Mouse (Mus musculus): Measurements from ENCODE around the gene Myo18a.

Myo18a gene

DNA sequence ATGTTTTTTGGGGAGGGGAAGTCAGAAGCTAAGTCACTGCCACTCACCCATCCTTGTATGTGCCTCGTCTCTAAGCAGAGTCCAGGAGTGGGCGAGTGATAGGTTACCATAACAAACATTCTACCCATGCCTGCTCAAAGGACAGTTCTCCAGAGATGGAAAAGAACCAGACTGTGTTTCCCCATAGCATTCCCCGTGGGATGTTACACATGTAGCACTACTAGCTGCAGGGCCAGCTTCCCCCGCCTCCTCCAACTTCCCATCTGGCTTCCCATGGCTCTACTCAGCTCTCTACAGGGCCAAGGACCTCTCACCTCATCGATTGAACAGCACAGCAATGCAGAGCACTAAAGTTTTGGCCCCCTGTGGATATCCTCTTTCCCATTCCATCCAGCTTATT is 32.2 kb downstream of the Myo18a start:
- DNase-seq (ENCODE audit: low spot score in 2 of 2), result no peak

DNA sequence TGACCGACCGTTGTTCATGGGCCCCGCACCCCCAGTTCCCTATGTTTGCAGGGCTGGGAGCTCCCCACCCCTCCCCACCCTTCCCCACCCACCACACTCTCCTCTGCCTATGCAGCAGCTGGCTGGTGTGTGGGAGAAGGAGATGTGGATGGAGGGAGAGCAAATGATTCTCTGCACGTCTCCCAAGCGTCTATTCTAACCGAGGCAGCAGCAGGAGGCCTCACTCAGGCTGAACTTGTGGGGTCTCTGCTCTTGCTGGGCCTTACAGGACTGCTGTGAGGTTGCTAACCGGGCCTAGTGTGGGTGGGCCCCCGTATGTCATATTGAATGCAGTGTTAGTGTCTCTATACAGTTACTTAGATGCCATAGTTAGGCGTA is 37.4 kb downstream of the Myo18a start:
- DNase-seq (ENCODE audit: low spot score in 2 of 2), result no peak

DNA sequence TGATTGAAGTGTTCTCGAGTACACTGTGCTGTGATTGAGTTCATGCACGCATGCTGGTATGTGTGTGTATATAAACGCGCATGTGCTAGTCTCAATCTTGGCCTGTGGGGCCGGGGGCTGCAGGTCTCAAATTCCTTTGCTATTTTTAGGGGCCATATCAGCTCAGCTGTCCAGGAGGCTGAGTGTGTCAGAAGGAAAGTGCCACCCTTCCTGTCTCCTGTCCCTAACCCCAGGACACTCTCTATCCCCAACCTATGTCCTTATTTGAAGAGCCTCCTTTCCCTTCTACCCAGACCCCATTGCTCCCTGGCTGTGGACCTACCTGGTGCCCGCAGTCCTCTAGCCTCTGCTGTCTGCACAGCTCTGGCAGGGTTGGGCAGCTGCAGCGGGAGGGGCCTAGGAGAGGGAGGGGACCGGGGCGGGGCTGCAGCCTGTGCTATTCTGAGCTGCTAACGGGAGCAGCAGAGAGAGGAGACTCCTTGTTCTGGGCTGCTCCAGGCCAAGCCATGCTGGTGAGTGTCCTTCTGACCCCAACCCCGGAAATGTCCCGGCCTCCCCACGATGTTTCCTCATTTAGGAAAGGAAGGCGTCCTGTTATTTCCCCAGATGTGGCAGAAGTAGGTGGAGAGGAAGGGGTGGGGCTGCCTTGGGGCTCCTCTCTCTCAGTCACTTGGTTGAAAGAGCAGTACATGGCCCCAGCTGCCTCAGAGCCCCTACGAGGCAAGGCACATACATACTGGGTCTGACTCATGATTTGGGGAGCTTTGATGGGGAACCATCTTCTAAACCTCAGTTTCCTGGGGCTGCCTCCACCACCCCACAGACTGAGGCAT is 38.0 kb downstream of the Myo18a start:
- DNase-seq (ENCODE audit: low spot score in 2 of 2), result peak; percentile 90 to 94

DNA sequence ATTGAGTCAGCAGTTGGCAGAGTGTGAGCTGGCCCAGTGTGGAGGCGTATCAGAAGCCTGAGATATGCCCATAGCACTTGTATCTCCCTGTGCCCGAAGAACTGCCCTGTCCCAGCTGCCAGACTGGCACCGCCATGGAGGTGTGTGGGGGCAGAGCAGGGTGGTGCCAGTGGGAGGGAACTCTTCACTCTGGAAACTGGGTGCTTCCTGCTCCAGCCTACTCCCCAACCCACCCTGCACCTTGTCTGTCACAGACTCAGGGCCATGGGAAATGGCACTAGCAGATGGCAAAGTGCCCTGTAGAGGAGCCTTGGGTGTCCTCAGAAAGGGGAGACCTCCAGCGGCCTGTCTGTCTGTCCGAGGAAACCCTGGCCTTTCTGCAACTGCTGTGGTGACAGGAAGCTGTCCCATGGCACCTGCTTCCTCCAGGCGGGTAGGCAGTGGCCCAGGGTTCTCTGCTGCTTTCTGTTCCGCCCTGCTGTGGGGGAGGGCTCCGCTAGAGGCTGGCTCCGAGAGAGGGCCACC is 39.4 kb downstream of the Myo18a start:
- peak; percentile 65 to 78 for DNase-seq (ENCODE audit: low spot score in 2 of 2)

DNA sequence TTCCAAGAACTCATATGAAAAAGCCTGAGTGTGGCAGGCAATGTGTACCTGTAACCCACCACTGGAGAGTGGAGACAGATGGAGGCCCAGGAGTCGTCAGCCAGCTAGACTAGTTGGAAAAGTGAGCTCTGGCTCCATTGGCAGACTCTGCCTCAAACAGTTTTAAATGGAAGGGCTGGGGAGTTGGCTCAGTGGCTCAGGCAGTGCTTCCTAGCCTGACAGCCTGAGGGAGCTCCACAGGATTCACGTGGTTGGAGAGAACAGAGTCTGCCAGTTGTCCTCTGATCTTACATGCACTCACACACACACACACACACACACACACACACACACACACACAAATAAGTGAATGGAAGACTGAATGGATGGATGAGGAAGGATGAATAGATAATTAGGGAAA is 43.2 kb downstream of the Myo18a start:
- no peak for DNase-seq (ENCODE audit: low spot score in 2 of 2)

DNA sequence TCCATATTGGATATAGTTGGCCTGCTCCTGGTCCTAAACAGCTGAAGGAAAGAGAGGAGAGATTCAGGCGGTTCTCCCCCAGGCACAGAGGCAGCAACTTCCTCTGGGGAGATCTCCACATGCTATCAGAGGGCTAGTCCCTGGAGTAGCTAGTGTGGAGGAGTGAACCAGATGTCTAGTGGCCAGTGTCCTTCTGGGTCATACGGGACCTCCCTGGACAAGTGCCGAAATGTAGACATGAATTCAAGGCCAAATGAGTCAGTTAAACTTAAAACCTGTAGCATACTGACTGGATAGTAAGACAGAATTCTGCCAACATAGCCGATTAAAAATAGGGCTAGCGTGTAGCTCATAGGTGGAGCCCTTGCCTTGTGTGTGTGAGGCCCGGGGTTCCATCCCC is 43.8 kb downstream of the Myo18a start:
- no peak for DNase-seq (ENCODE audit: low spot score in 2 of 2)

DNA sequence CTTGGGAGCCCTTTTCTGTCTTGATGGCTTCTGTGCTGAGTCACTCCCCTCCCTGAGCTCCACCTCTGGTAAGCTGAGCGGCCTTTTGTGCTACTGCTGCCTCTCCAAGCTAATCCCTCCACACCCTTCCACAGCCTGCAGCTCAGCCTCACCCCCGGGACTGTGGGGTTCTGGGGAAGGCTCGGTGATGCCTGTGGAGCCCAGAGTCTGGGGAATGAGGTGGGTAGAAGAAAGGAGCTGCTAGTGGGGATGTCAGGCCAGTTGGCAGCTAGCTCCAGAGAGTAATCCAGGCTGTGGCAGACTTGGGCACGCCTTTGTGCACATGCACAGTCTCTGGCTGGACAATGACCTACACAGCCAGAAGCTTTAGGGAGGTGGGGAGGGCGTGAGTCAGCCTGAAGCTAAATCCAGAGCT is 45.0 kb downstream of the Myo18a start:
- DNase-seq (ENCODE audit: low spot score in 2 of 2), result peak in 1 of 2 experiments; percentile 61

DNA sequence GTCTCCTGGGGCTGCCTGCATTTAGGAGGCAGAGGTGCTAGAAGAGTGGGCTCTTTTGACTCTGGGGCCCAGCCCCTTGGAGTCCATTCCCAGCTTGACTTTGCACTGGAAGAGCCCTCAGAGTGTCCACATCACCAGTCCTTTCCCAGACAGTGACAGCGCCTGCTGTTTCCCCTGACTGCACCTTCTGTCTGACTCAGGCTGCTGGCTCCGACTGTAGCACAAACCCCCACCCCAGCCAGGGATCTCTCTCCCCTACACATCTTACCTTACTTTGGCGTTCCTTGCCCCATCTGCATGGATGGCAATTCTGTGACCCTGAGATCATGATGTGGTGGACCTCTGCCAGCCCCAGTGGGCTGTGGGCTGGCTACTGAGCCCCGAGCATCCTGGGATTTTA is 46.2 kb downstream of the Myo18a start:
- no peak for DNase-seq (ENCODE audit: low spot score in 2 of 2)

DNA sequence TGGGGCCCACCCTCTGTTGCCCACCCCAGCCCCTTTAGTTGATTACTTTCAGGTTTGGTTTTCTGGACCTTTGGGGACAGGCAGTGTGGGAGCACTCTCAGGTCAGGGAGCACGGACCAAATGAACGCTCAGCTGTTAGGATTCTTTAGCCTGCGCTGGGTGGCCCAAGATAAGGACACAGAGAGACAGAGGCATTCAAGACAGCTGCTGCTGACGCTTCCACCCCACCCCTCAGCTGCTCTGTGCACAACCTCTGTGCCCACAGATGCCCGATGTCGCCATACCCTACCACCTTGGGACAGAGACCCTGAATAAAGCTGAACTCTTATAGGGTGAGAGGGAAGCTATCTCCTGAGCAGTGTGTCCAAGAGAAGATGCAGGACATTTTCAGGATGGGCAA is 47.0 kb downstream of the Myo18a start:
- DNase-seq (ENCODE audit: low spot score in 2 of 2), result no peak

DNA sequence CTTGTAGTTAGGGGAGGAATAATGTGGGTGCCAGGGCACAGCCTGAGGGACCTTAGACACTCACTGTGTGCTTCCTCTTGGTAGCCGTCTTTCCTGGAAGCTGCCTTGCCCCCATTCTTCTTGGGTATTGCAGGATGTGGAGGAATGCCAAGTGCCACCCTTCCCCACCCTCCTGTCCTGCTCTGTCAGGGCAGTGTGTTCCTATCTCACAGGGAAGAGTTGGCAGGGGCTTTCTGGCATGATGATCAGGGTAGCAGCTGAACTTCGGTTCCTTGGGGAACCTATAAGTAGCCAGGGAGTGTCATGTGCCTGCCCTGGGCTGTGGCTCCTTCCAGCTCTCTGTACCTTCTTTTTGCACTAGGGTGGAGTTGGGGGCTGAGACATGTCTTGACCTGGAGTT is 50.9 kb downstream of the Myo18a start:
- DNase-seq (ENCODE audit: low spot score in 2 of 2), result no peak

DNA sequence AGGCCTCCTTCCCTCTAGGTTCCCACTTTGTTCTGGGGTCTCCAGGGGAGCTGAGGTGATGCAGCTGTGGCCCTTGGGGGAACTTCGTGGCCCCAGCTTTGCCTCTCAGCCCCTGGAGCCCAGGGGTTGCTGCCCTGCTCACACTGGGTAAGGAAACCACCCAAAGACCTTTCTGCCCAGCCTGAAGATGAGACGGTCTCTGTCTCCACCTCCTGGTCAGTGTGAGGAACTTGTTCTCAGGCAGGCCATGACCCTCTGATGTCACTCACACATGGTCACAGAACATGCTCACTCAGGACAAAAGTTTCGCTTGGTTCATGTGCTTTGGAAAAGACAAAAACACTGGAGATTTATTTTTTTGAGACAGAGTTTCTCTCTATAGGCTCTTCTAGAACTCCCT is 53.0 kb downstream of the Myo18a start:
- DNase-seq (ENCODE audit: low spot score in 2 of 2), result peak; percentile 63 to 65

DNA sequence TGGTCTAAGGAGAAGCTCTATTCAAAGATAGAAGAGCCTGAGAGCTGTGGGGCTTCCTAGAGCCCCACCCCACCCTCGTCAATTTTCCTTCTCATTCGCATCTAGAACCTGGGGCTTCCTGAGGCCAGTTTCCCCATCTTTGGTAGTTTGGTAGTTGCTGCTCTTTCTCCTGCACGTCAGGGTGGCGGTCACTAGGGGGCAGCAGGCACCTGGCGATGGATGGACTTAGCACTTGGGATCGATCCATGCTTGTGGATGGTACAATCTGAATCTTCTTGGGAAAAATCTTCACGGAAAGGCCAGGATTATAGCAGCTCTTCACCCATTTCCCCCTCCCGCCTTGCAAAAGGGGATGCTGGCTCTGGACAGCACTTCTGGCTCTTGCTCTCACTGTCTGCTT is 58.6 kb downstream of the Myo18a start:
- DNase-seq (ENCODE audit: low spot score in 2 of 2), result no peak

DNA sequence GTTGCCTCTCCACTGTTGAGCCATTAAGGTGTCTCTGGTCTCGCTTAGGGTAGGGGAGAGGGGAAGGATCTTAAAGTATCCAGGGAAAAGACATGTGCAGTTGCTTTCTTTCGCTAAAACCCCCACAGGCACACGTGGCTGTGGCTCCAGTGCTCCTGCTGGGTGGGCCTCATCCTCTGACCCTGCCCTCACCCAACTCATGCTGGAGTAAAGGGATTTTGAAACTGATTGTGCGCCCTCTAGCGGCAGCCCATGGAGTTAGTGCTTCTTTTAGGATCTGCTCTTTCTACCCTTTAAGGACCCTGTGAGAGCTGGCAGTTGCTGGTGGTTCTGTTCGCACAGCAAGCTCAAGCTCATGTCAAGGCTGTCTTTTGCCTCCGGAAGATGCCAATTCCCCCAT is 59.7 kb downstream of the Myo18a start:
- DNase-seq (ENCODE audit: low spot score in 2 of 2), result no peak

DNA sequence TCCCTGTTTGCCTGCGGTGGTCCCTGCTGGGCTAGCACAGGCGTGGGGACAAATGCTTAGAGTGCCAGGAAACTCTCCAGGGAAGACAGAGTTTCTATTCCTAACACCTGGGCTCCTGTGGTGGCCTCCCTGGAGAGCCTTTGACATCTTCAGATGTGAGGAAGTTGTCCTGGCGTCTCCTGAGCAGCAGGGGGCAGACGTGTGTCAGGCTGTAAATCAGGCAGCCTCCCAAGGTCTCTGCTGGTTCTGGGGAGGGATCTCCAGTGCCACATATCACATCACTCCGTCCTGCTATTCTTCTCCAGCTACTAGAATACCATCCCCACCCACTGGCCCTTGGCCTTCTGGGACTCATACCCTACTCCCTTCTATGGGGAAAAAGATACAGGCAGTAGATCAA is 62.8 kb downstream of the Myo18a start:
- DNase-seq (ENCODE audit: low spot score in 2 of 2), result peak; percentile 64 to 69

DNA sequence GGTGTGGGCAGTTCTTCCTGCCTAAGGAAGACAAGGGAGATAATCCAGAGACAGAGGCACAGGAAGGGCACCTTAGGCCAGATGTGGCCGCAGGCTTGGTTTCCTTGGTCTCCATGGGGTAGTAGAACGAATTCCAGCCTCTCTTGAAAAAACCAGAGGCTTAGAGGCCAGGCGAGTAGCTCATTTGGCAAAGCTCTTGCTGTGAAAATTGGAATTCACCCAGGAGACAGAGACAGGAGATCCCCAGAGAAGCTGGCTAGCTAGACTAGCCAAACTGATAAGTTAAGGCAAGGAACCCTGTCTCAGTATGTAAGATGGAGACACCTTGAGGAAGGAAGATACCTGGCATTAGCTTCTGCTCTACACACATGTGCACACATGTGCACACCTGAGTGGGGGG is 63.3 kb downstream of the Myo18a start:
- no peak for DNase-seq (ENCODE audit: low spot score in 2 of 2)

DNA sequence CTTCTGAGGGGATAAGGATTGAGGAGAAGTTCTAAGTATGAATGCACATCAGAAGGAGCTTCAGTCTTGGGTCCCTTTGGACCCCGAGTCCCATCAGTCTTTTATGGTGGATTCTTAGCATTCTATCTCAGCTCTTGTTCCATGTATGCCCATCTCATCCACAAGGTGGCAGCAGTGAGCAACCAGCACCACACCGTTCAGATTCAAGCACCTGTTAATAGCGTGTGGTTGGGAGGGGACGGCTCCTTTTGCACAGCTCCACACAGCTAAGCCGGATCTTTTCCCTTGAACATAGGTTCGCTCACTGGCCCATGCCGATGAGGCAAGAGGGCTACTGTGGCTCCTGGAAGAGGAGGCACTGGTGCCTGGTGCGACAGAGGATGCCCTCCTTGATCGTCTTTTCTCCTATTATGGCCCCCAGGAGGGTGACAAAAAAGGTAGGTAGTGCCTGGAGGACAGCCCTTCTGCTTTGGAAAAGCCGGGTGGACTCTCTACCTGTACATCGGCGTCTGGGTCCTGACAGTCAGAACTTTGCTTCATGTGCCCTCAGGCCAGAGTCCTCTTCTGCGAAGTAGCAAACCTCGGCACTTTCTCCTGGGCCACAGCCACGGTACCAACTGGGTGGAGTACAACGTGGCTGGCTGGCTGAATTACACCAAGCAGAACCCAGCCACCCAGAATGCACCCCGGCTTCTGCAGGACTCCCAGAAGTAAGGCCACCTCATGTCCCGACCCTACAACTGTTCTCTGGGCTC is 64.4 kb downstream of the Myo18a start:
- peak in 1 of 2 experiments; percentile 56 for DNase-seq (ENCODE audit: low spot score in 2 of 2)

DNA sequence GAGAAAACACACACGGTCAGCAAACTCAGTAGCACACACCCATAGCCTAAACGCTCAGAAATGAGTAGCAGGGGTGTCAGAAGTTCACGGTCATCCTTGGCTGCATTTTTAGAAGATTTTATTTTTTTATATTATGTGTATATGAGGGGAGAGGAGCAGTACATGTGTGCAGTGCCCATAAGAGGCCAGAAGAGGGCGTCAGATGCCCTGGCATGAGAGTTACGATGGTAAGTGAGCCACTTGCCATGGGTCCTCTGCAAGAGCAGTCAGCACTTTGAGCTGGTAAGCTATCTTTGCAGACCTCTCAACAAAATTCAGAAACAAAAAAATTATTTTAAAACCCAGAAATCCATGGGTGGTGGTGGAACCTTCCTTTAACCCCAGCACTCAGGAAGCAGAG is 65.1 kb downstream of the Myo18a start:
- no peak for DNase-seq (ENCODE audit: low spot score in 2 of 2)

DNA sequence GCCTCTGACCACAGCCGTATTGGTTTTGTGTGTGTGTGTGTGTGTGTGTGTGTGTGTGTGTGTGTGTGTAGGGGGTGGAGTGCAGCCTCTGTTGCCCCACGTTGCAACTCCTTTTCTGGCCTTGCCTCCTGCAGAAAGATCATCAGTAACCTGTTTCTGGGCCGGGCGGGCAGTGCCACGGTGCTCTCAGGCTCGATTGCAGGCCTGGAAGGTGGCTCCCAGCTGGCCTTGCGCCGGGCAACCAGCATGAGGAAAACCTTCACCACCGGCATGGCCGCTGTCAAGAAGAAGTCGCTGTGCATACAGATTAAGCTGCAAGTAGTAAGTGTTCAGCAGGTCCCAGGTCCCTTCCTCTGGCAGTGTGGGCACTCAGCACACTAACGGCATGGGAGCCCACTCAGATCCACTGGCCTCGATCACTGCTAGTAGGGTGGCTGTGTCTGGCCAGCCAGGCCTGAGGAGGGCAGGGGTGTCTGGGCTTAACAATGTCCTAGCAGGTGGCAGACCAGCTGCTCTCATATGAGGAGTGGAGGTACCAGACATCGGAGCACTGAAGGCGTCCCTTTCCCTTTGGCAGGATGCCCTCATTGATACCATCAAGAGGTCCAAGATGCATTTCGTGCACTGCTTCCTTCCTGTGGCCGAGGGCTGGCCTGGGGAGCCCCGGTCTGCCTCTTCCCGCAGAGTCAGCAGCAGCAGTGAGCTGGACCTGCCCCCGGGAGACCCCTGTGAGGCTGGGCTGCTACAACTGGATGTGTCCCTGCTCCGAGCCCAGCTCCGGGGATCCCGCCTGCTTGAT is 66.2 kb downstream of the Myo18a start:
- no peak for DNase-seq (ENCODE audit: low spot score in 2 of 2)

DNA sequence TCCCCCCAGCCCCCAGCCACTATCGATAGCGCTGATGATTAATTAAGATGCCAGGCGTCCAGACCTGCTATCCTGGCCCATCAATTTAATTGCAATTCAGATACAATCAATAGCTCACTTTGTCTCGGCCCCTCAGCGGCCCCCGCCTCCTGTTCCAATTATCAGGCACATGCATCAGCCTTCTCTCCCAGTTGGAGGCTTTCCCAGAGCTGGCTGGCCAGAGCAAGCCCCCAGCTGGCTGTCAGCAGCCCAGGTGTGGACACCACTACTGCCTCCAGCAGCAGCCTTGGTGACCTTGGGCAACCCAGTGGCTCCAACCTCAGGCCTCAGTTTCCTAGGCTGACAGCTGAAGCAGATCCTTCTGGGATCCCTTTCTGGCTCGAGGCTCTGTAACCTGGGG is 67.8 kb downstream of the Myo18a start:
- DNase-seq (ENCODE audit: low spot score in 2 of 2), result no peak

DNA sequence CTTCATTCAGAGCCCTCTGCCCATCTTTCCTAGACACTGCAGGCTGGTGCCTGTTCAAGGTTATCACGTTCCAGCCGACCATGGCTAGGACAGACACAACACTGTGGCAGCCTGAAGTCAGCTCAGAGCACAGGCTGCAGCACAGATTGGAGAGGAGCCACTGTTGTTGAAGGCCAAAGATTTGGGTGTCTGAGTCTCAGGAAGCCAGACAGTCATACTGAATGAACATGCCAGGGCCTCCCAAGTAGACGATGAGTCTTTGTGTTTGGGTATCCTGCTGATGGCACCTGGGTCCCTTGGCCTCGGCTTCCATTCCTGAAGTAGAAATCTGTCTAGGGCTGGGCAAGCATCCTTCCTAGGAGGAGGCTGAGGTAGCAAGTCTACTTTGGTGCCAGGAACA is 69.5 kb downstream of the Myo18a start:
- DNase-seq (ENCODE audit: low spot score in 2 of 2), result no peak

DNA sequence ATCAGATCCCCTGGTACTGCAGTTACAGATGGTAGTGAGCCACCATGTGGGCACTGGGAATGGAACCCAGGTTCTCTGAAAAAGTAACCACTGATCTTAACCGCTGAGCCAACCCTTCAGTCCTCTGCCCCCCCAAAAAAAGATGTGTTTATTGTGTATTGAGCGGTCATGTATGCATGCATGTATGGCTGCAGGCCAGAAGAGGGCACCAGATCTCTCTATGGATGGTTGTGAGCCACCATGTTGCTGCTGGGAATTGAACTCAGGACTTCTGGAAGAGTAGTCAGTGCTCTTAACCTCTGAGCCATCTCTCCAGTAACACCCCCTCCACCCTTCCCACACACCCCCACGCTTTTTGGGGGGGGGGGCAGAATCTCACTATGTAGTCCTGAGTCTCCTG is 72.1 kb downstream of the Myo18a start:
- no peak for DNase-seq (ENCODE audit: low spot score in 2 of 2)

DNA sequence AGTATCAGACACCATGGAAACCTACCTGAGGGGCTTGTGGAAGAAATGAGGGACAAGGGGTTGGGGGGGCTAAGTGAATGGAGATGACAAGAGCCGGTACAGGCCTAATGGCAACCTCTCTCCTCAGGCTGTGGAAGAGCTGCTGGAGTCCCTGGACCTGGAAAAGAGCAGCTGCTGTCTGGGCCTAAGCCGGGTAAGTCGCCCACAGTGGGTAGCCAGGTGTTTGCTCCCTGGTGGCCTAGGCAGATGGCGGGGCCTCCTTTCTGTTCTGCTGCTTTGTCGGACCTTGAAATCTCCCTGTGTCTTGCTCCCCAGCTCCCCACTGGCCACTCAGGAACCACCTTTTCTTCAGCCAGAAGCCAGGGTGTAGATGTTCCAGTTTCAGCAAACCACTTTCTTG is 73.2 kb downstream of the Myo18a start:
- DNase-seq (ENCODE audit: low spot score in 2 of 2), result no peak
